Mouse (Mus musculus): ENCODE measurements around the gene Muc3. TPM values are rescaled to one million over a fixed set of nuclear protein-coding genes. Genes with fewer than 3 reads are reported as not detected.

The Muc3 gene
- total and polyA plus RNA-seq, 3 experiments: not detected

DNA sequence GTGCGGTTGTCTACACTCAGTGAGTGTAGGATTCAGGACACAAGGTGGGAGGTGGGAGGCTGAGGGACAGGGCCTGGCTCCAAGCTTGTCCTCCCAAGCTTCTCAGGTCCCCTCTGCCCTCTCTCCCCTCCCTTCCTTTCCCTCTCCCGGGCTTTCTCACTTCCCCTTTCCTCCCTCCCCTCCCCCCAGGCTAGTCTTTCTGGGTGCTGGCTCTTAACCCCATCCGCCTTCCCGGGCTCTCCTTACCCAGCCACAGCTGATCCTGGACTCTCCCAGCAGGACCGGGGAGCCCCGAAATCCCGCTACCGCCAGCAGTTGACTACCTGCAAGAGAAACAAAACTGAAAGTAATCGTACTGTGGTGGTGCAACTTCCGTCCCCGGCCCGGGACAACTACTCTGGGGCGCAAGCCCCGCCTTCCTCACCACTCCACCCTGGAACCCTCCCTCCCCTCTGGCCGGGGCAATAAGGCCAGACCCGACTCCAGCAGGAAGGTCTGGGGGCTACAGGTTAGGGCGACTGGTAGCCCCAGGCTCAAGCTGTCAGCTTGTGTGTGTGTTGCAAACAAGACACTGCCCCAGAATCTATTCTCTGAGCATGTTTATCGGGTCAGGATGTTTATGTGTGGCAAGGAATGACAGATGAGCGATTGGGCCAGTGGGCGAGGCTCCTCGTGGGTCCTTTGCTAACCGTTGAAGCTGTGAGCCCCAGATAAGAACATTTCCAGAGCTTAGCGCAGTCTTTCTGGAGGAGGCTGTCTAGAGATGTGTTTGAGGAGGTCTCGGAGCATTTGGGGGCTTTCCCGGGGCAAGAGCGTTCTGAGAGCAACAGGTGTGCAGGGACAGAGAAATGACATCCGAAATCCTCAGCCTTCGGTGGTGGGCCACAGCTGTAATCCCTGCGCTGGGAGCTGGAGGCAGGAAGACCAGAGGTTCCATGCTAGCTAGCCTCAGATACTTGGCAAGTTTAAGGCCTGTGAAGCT lies 33.0 kb downstream of the Muc3 start, which contains the start of gene Trim56 (continued):
- TF ChIP-seq EP300 (IDR thresholded peaks at IDR 0.05; ENCODE audit: low read depth in 1 of 2, low read length in 2 of 2) (peak; percentile 98 to 100), BHLHE40 (IDR thresholded peaks at IDR 0.05; ENCODE audit: borderline replicate concordance, low read depth, low read length) (peak; percentile 71; the same call in 1 of the 2 replicates), NRF1 (IDR thresholded peaks at IDR 0.05; ENCODE audit: insufficient read depth, low read depth, low read length, poor library complexity, severe bottlenecking) (peak; percentile 31; the same call in 1 of the 2 replicates), MXI1 (IDR thresholded peaks at IDR 0.05; ENCODE audit: low read depth, low read length) (peak; percentile 98), TCF12 (IDR thresholded peaks at IDR 0.05; ENCODE audit: low read depth, low read length) (peak; percentile 98), UBTF (IDR thresholded peaks at IDR 0.05; ENCODE audit: borderline replicate concordance, insufficient read depth, low read depth, low read length) (0 out of 2 replicates have a peak, but pooled peaks have one; percentile 63), POLR2A (IDR thresholded peaks at IDR 0.05; ENCODE audit: control insufficient read depth in 1 of 2, insufficient read depth in 1 of 2, low read depth in 1 of 2, low read length in 2 of 2, poor library complexity in 1 of 2) (peak; percentile 51 to 75), USF1 (IDR thresholded peaks at IDR 0.05; ENCODE audit: low read depth, low read length) (no peak), ELF1 (IDR thresholded peaks at IDR 0.05; ENCODE audit: low read depth, low read length) (no peak), RAD21 (IDR thresholded peaks at IDR 0.05; ENCODE audit: low read depth, low read length) (no peak), MEF2A (IDR thresholded peaks at IDR 0.05; ENCODE audit: extremely low read depth, insufficient replicate concordance, low read depth, low read length, poor library complexity, severe bottlenecking) (no peak; the same call in 1 of the 2 replicates), RCOR1 (IDR thresholded peaks at IDR 0.05; ENCODE audit: low read depth, low read length) (peak; percentile 78)

DNA sequence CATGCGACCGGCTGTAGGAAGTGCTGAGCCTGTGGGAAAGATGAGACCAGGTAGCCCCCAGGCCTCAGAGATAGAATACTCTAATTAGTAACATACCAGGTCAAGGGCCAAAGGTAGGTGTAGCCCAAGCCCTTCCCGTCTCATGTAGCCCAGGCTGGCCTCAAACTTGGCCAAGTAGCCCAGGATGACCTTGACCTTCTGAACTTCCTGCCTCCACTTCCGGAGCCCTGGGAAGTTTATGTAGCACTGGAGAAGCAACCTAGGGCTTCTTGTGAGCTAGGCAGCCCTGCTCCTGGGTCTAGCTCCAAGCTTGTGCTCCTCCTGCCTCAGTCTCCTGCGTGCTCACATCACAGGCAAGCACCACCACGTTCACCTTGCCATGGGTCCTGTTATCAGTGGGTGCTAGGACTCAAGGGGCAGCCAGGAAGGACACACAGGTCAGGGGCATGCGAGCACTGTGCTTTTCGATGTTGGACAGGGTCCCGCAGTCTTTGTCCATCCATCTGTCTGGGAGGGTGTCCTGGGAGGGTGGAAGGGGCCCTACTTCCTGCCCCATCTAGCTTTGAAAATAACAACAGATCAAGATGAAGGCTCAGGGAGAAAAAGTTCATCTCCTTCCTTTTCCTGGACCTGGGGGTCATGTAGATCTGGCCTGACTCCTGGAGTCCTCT lies 34.1 kb downstream of the Muc3 start:
- Histone ChIP-seq H3K79me2 (ENCODE audit: control insufficient read depth, insufficient read depth, low read length, poor library complexity) (peaks cover 33% of the 10 kb centered on the region), H3K4me3 (ENCODE audit: control insufficient read depth in 1 of 2, insufficient read depth in 1 of 2, low read depth in 2 of 2, low read length in 2 of 2) (peak overlapping the region; percentile 70 to 73), H3K27me3 (ENCODE audit: control insufficient read depth in 1 of 2, insufficient read depth in 2 of 2, low read length in 2 of 2) (no peaks in the 10 kb centered on the region), H3K9ac (ENCODE audit: control insufficient read depth, low read depth, low read length, poor library complexity, severe bottlenecking) (peak overlapping the region; percentile 87), H3K36me3 (ENCODE audit: control insufficient read depth in 1 of 2, insufficient read depth in 2 of 2, low read length in 2 of 2) (peaks cover 0 to 29% of the 10 kb centered on the region in 2 experiments), H3K27ac (ENCODE audit: control insufficient read depth, low read depth, low read length) (peak overlapping the region; percentile 99), H3K4me1 (ENCODE audit: control insufficient read depth in 1 of 2, insufficient read depth in 2 of 2, low read length in 2 of 2) (peaks cover 0 to 34% of the 10 kb centered on the region in 2 experiments; a peak in 3 of 4 replicates), H3K9me3 (replicated peaks; ENCODE audit: insufficient read depth, low read length) (no peaks in the 10 kb centered on the region)
- DNase-seq (ENCODE audit: low read depth, low spot score): no peak
- no peak for TF ChIP-seq NRF1 (IDR thresholded peaks at IDR 0.05; ENCODE audit: insufficient read depth, low read depth, low read length, poor library complexity, severe bottlenecking)

Measured in MEL (cell line).